Mouse (Mus musculus) thymus, postnatal 25 days (tissue): ENCODE measurements around the gene Heca.
"Not testable (repeated sequence)": the region's sequence is repeated elsewhere in the genome, so short reads cannot be mapped to it uniquely, and the experiment has no call there.

Experiments used
- DNase-seq: peaks from one replicate; pipeline ENCODE4 v3.0.0; 2022

Heca gene

DNA sequence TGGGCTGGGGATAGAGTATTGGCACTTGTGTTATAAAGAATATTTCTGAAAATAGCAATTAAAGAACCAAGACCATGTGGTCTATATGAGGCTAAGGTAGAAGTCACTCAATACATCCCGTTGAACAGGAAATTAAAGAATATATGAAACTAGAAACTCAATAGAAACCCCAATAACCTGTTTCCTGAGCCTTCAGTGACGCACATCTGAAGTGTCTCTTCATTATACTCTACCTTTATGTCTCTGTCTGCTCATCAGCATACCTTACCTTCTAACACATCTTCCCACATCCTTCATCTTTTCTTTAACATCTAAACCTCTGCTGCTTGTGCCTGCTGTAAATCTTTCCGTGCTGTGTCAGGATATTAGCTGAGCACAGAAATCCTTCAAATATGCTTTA is 67.8 kb downstream of the Heca start:
- no peak for DNase-seq

GRCm38 (mm10) chr10:17878002-17878919 is 69.6 kb downstream of the Heca start:
- no peak for DNase-seq

DNA sequence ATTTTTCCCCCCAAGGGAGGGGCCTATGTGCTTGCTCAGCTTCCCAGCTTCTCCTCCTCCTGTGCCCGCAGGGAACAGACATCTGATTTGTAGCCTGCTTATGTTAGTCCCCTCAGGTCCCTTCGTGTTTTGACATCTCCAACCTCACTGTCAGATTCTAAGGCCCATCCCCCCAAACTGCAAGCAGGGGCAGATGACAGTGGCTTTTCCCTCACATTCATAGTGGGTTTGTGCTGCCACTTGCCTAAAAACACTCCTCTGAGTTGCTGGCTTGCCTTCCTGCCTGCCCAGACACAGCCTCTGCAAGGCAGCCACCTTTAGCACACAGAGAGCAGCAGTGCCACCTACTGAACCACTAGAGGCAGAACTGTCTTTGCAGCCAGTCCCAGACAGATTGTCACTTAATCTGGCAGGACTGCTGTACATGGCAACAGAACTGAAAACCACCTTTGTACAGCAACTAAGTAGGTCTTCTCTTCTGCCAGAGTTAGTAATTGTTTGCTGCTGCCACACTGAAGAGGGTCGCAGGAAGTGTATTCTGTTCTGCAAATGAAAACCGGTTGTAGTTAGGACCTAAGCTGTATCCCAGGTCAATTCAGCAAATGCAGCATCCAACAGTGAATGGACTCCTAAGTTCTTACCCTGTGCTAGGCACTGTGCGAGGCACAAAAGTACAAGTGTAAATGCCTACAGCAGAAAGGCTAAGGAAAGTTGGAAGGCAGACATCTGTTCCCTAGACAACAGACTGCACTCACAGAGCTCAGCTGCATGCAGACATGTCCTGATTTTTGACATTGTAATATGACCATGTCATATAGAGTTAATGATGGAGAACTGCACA is 77.8 kb downstream of the Heca start:
- DNase-seq = peak; percentile 60

DNA sequence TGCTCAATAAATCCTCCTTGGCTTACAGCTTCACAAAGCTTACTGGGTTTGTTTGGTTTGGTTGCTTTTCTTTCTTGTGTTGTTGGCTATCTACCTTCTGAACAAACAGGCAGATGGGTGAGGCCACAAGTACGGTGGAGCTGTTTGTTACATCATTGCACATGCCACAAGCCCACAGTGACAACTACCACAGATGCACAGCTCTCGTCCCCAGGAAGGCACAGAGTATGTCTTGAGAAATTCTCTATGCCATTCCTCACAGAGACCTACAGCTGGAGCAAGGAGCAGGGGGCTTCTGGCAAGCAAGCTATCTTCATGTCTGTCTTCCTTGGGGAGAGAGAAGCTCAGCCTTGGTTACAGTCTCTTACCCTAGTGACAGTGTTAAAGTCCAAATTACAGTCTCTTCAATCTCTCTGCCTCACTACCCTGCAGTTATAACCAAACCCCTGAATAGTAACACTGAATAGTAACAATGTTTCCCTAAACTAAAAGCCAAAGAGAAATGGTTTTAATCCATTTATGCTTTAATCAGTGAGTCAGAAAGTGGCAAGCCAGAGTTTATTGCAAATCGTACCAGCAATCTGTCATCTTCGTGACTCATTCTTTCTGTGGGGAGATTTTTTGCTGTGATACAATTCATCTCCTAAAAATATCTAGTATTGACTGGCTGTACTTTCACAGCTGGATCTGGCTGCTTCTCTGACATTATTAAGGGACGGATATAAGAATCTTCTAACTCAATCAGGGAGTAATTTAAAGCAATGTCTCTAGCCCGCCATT is 87.0 kb downstream of the Heca start:
- DNase-seq = no peak

DNA sequence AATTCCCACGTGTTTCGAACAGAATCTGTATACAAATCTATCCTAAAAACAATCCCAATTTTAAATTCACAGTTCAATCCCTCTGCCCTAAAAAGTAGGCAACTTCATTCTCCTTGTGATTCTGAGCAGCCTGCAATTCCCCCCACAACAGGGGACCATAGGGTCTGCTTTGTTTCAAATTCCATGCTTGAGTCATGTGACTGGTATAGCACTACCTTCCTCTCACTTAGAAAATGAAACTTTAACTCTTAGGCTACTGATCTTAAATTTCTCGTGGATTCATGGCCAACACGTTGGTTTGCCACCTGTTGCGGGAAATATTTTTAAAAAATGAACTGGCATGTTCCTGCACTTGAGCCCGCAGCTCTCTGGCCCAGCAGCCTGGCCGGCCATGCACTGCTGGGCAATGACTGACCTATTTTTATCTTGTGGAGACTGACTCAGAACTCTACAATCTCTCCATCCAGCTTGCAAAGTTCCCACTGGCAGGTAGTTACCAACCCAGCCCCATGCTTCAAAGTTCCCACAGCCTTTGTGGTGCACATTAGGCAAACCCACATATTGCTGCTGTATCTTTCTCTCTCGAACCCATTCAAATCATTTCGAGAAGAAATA is 90.1 kb downstream of the Heca start:
- no peak for DNase-seq

- no peak for DNase-seq
Observed at GRCm38 (mm10) chr10:17844781-17845537, 102.9 kb downstream of the Heca start.

DNA sequence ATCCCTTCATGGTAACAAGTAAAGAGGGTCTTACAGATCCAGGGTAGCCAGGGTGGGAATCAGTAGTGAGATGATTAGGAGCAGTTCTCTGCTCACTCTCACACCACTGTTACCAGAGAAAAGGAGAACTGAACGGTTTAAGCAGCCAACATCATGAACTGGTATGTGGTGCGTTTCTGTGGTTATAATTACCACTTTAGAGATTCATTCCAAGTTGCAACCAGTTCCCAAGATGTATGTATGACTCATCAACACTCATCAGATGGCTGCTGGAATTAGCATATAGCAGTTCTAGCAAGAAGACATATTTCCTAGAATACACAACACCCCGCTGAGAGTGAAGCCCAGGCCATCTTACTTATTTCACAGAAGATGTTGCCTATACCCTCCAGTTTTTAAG is 105.8 kb downstream of the Heca start:
- DNase-seq = no peak

DNA sequence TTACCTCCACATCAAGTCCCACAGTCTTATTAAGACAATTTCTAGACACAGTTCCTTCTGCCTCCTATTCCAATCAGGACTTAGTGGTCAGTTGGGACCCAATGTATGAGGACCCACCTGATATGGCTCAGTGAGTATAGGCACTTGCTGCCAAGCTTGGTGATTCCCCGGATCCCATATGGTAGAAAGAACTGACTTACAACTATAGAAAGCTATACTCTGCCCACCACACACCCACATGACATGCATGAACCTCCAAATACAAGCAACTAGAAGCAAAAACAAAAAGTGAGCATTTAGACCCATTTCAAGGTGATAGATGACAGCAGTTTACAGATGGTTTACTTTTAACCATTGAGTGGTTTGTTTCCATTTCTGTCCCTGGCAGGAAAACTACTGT is 111.6 kb downstream of the Heca start:
- DNase-seq = no peak

GRCm38 (mm10) chr10:17835031-17835430 is 112.8 kb downstream of the Heca start:
- DNase-seq = no peak

- DNase-seq = no peak
Observed at GRCm38 (mm10) chr10:17831041-17831440, 116.8 kb downstream of the Heca start.

DNA sequence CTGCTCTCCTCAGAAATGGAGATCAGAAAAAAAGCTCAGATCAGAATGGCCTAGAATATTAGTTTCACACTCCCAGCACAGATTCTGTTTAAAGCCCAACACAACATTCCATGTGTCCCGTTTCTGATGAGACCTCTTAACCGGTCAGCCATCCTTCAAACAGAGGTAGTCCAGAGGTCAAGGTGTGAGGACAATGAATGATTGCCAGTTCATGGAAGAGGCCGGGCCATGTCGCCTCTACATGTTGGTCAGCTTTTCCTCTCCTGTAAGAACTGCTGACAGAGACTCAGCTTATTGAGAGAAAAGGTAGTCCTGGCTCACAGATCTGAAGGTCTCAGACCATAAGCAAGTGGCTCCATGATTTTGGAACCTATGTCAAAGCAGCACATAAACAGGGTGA is 118.7 kb downstream of the Heca start:
- no peak for DNase-seq

- no peak for DNase-seq
Observed at GRCm38 (mm10) chr10:17827391-17827790, 120.5 kb downstream of the Heca start.

DNA sequence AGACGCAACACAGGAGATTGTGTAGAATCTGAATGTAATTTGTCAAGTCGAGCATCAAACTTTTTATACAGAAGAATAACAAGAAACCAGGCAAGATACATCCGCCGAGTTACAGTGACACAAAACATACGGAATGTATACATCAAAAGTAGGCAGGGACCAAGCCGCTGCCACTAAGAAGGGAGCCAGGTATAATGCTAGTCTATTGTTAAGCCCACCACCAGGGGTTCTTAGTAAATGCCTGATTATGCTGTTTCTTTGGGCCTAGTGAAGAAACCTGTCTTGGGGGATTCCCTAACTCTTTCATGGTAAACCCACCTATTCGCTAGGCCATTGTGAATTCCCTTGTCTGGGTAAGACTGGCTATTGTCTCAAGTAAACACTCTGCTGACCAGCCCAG is 127.4 kb downstream of the Heca start:
- not testable (repeated sequence) for DNase-seq
